Mouse (Mus musculus): ENCODE measurements around the gene Olfr1382. TPM values are rescaled to one million over a fixed set of nuclear protein-coding genes. Genes with fewer than 3 reads are reported as not detected.

Olfr1382 gene
- polyA plus RNA-seq, 1 experiment from 2014 or later: not detected

Other genes starting within 250 kb of the Olfr1382 start
- 0.11 TPM in 1 of 2 replicates, not detected in the other for gene Olfr1393, start 249.9 kb upstream of the Olfr1382 start, polyA plus RNA-seq (2015; fragmentation: Nextera tagmentation; extraction: Ambion mirVana)
- gene Olfr1392, start 243.0 kb upstream of the Olfr1382 start, polyA plus RNA-seq (2015; fragmentation: Nextera tagmentation; extraction: Ambion mirVana): not detected in 2 replicates
- gene Olfr10, start 223.5 kb upstream of the Olfr1382 start, polyA plus RNA-seq (2015; fragmentation: Nextera tagmentation; extraction: Ambion mirVana): not detected in 2 replicates
- 0.08 TPM in 1 of 2 replicates, not detected in the other for gene Olfr1391, start 205.5 kb upstream of the Olfr1382 start, polyA plus RNA-seq (2015; fragmentation: Nextera tagmentation; extraction: Ambion mirVana)
- gene Olfr1390, start 193.1 kb upstream of the Olfr1382 start, polyA plus RNA-seq (2015; fragmentation: Nextera tagmentation; extraction: Ambion mirVana): not detected in 2 replicates
- 0.05 TPM in 1 of 2 replicates, not detected in the other for gene Olfr1389, start 105.2 kb upstream of the Olfr1382 start, polyA plus RNA-seq (2015; fragmentation: Nextera tagmentation; extraction: Ambion mirVana)
- 0.12 TPM in 2 replicates for gene Olfr1388, start 91.6 kb upstream of the Olfr1382 start, polyA plus RNA-seq (2015; fragmentation: Nextera tagmentation; extraction: Ambion mirVana)
- 0.23 TPM in 1 of 2 replicates, not detected in the other for gene Olfr1387, start 72.9 kb upstream of the Olfr1382 start, polyA plus RNA-seq (2015; fragmentation: Nextera tagmentation; extraction: Ambion mirVana)
- gene Olfr1386, start 63.2 kb upstream of the Olfr1382 start, polyA plus RNA-seq (2015; fragmentation: Nextera tagmentation; extraction: Ambion mirVana): 0.19 TPM in 1 of 2 replicates, not detected in the other
- gene Olfr1385, start 39.2 kb upstream of the Olfr1382 start, polyA plus RNA-seq (2015; fragmentation: Nextera tagmentation; extraction: Ambion mirVana): not detected in 2 replicates
- not detected in 2 replicates for gene Olfr1384, start 21.5 kb upstream of the Olfr1382 start, polyA plus RNA-seq (2015; fragmentation: Nextera tagmentation; extraction: Ambion mirVana)
- 0.12 TPM in 1 of 2 replicates, not detected in the other for gene Olfr1383, start 8.6 kb upstream of the Olfr1382 start, polyA plus RNA-seq (2015; fragmentation: Nextera tagmentation; extraction: Ambion mirVana)
- not detected in 2 replicates for gene Olfr1381, start 15.2 kb downstream of the Olfr1382 start, polyA plus RNA-seq (2015; fragmentation: Nextera tagmentation; extraction: Ambion mirVana)
- gene Olfr1380, start 28.6 kb downstream of the Olfr1382 start, polyA plus RNA-seq (2015; fragmentation: Nextera tagmentation; extraction: Ambion mirVana): 0.11 TPM in 1 of 2 replicates, not detected in the other
- gene Flt4, start 81.0 kb downstream of the Olfr1382 start, polyA plus RNA-seq (2015; fragmentation: Nextera tagmentation; extraction: Ambion mirVana): 5.5 and 5.9 TPM in 2 replicates
- gene Scgb3a1, start 135.4 kb downstream of the Olfr1382 start, polyA plus RNA-seq (2015; fragmentation: Nextera tagmentation; extraction: Ambion mirVana): not detected in 2 replicates
- gene Cnot6, start 184.5 kb downstream of the Olfr1382 start, polyA plus RNA-seq (2015; fragmentation: Nextera tagmentation; extraction: Ambion mirVana): 54.8 TPM in 2 replicates